Mouse (Mus musculus): ENCODE measurements around the gene 2310057M21Rik. TPM values are rescaled to one million over a fixed set of nuclear protein-coding genes. Genes with fewer than 3 reads are reported as not detected.

The 2310057M21Rik gene
- 5.8 TPM for polyA plus RNA-seq (2014; fragmentation: Illumina TruSeq; extraction: RNeasy Lipid Tissue Mini Kit (QIAGEN cat#74804); ENCODE audit: low read depth, low replicate concordance)

GRCm38 (mm10) chr7:131362615-131363300 lies at the start of gene 2310057M21Rik:
Gene 2310057M21Rik (minus strand): TSS chr7:131362759.

GRCm38 (mm10) chr7:131410416-131411058 lies 48.0 kb upstream of the 2310057M21Rik start, which contains the start of the genes Ikzf5 and Acadsb:
Gene Ikzf5 (minus strand): TSS chr7:131410521.
Gene Acadsb (plus strand): TSS chr7:131410601.

GRCm38 (mm10) chr7:131370648-131371469 lies 8.3 kb upstream of the 2310057M21Rik start, which contains the start of gene Pstk:
Gene Pstk (plus strand): TSS chr7:131371141.

GRCm38 (mm10) chr7:131333564-131333963 lies 29.0 kb downstream of the 2310057M21Rik start, which contains the start of gene Fam24a:
Gene Fam24a (plus strand): TSS chr7:131333864.

GRCm38 (mm10) chr7:131329416-131329815 lies 33.1 kb downstream of the 2310057M21Rik start, which contains the start of gene Fam24b:
Gene Fam24b (minus strand): TSS chr7:131329516.

GRCm38 (mm10) chr7:131322192-131322591 lies 40.4 kb downstream of the 2310057M21Rik start, which contains the start of gene Cuzd1:
Gene Cuzd1 (minus strand): TSS chr7:131322292.

Other genes with a start within 250 kb of the 2310057M21Rik start
- gene 4933402N03Rik, start 216.4 kb downstream of the 2310057M21Rik start, polyA plus RNA-seq (2014; fragmentation: Illumina TruSeq; extraction: RNeasy Lipid Tissue Mini Kit (QIAGEN cat#74804); ENCODE audit: low read depth, low replicate concordance) = not detected
- gene 5430419D17Rik, start 188.4 kb downstream of the 2310057M21Rik start, polyA plus RNA-seq (2014; fragmentation: Illumina TruSeq; extraction: RNeasy Lipid Tissue Mini Kit (QIAGEN cat#74804); ENCODE audit: low read depth, low replicate concordance) = not detected
- 0.76 TPM for gene Cuzd1, start 40.5 kb downstream of the 2310057M21Rik start, polyA plus RNA-seq (2014; fragmentation: Illumina TruSeq; extraction: RNeasy Lipid Tissue Mini Kit (QIAGEN cat#74804); ENCODE audit: low read depth, low replicate concordance)
- gene Fam24b, start 33.2 kb downstream of the 2310057M21Rik start, polyA plus RNA-seq (2014; fragmentation: Illumina TruSeq; extraction: RNeasy Lipid Tissue Mini Kit (QIAGEN cat#74804); ENCODE audit: low read depth, low replicate concordance) = not detected
- gene Fam24a, start 28.9 kb downstream of the 2310057M21Rik start, polyA plus RNA-seq (2014; fragmentation: Illumina TruSeq; extraction: RNeasy Lipid Tissue Mini Kit (QIAGEN cat#74804); ENCODE audit: low read depth, low replicate concordance) = not detected
- 29.1 TPM for gene Pstk, start 8.4 kb upstream of the 2310057M21Rik start, polyA plus RNA-seq (2014; fragmentation: Illumina TruSeq; extraction: RNeasy Lipid Tissue Mini Kit (QIAGEN cat#74804); ENCODE audit: low read depth, low replicate concordance)
- 36.4 TPM for gene Ikzf5, start 47.8 kb upstream of the 2310057M21Rik start, polyA plus RNA-seq (2014; fragmentation: Illumina TruSeq; extraction: RNeasy Lipid Tissue Mini Kit (QIAGEN cat#74804); ENCODE audit: low read depth, low replicate concordance)
- gene Acadsb, start 47.8 kb upstream of the 2310057M21Rik start, polyA plus RNA-seq (2014; fragmentation: Illumina TruSeq; extraction: RNeasy Lipid Tissue Mini Kit (QIAGEN cat#74804); ENCODE audit: low read depth, low replicate concordance) = 1,712 TPM
- not detected for gene Hmx3, start 180.1 kb upstream of the 2310057M21Rik start, polyA plus RNA-seq (2014; fragmentation: Illumina TruSeq; extraction: RNeasy Lipid Tissue Mini Kit (QIAGEN cat#74804); ENCODE audit: low read depth, low replicate concordance)
- gene Hmx2, start 186.0 kb upstream of the 2310057M21Rik start, polyA plus RNA-seq (2014; fragmentation: Illumina TruSeq; extraction: RNeasy Lipid Tissue Mini Kit (QIAGEN cat#74804); ENCODE audit: low read depth, low replicate concordance) = not detected
- gene Bub3, start 197.5 kb upstream of the 2310057M21Rik start, polyA plus RNA-seq (2014; fragmentation: Illumina TruSeq; extraction: RNeasy Lipid Tissue Mini Kit (QIAGEN cat#74804); ENCODE audit: low read depth, low replicate concordance) = 33.0 TPM

All from adrenal gland, adult 10 weeks (tissue).